ENCODE assay signal across 12 mouse cellular contexts in the genomic region with DNA sequence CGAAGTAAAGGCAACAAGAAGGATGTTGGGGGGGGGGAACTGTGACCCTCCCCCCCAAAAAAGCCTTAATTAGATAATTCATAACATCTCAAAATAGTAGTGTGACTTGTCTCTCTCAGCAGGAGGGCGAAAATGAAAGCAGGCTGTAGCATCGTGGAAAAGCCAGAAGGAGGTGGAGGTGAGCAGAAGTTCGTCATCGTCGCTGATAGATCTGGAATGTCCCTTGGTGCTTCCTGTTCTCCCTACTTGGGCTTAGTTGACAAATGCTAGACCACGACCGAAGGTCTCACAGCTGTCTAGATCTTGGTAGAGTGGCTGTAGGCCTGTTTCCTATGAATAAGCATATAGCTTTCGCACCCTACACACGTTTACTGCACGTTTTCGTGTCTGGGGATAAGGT. TPM values are rescaled to one million over a fixed set of nuclear protein-coding genes. Genes with fewer than 3 reads are reported as not detected.
DNase-seq lines count a peak whose midpoint lies in the region; ATAC-seq and TF ChIP-seq lines count a peak whose summit lies in the region.
"Had no signal": no experiment of that assay in that cellular context is flagged by ENCODE, and none has a peak within 500 bp of the region (broad histone marks: within the 10 kb centered on the region; RNA-seq: fewer than 3 reads in every experiment).

No protein-coding gene starts in this region.

- TF ChIP-seq CTCF in layer of hippocampus, adult 2 months (conservative IDR thresholded peaks at IDR 0.05) = 0 out of 2 replicates have a peak, but pooled peaks have one; percentile 17
- TF ChIP-seq CTCF in liver, embryonic 14.5 days (IDR thresholded peaks at IDR 0.05; ENCODE audit: low read depth) = no peak

- H3K9ac ChIP-seq in liver, embryonic 14.5 days (replicated peaks) = no peak overlapping the region

- H3K36me3 ChIP-seq in liver, embryonic 14.5 days (replicated peaks; ENCODE audit: control insufficient read depth, insufficient read depth, low read depth) = peaks cover 12% of the 10 kb centered on the region

- H3K9me3 ChIP-seq in liver, embryonic 14.5 days (ENCODE audit: control insufficient read depth, low read length) = no peaks in the 10 kb centered on the region
- H3K9me3 ChIP-seq: hindbrain, embryonic 12.5 days; midbrain, embryonic 13.5 days had no signal

- peaks cover 4 to 14% of the 10 kb centered on the region in 2 experiments for H3K4me1 ChIP-seq in liver, embryonic 14.5 days (replicated peaks; ENCODE audit: control insufficient read depth in 2 of 2, insufficient read depth in 2 of 2, low read length in 1 of 2)

- H3K4me2 ChIP-seq in liver, embryonic 14.5 days (ENCODE audit: low read depth) = peak overlapping the region; percentile 88

- WGBS in liver, embryonic 14.5 days (ENCODE audit: insufficient replicate concordance) = 65% methylated on average over 12 of the region's 12 CpGs

- TF ChIP-seq EP300 in liver, embryonic 14.5 days (IDR thresholded peaks at IDR 0.05; ENCODE audit: low read depth) = no peak

- no peak for ATAC-seq in liver, embryonic 14.5 days (ENCODE audit: insufficient read depth)
- ATAC-seq: midbrain, embryonic 13.5 days had no signal

- no peak overlapping the region for H3K4me3 ChIP-seq in layer of hippocampus, adult 2 months
- no peak overlapping the region for H3K4me3 ChIP-seq in liver, embryonic 14.5 days (ENCODE audit: insufficient read depth in 1 of 2, low read depth in 2 of 2, low read length in 2 of 2)

- no peak for DNase-seq in layer of hippocampus, adult 2 months (ENCODE audit: low spot score in 2 of 2)
- DNase-seq in layer of hippocampus, postnatal 36 days = no peak
- peak; percentile 81 for DNase-seq in CD4-positive, CD25-positive, alpha-beta regulatory T cell, adult 2 months (ENCODE audit: low read depth, low spot score)
- peak; percentile 64 for DNase-seq in T-cell, adult 2 months (ENCODE audit: low spot score)
- no peak for DNase-seq in liver, embryonic 14.5 days (ENCODE audit: low read depth in 3 of 3, low spot score in 3 of 3)
- no peak for DNase-seq in cerebellum, adult 9-11 months
- no peak for DNase-seq in retina, postnatal 1 day
- DNase-seq: adrenal gland, adult 2 months; cerebellum, adult 11 months; kidney, postnatal 36 days had no signal

- no peak overlapping the region for H3K27ac ChIP-seq in layer of hippocampus, adult 2 months
- H3K27ac ChIP-seq in liver, embryonic 14.5 days = no peak overlapping the region
- H3K27ac ChIP-seq: hindbrain, embryonic 12.5 days; midbrain, embryonic 13.5 days had no signal

- H3K27me3 ChIP-seq in liver, embryonic 14.5 days (ENCODE audit: control insufficient read depth, insufficient read depth, low read length) = no peaks in the 10 kb centered on the region
- H3K27me3 ChIP-seq: hindbrain, embryonic 12.5 days had no signal

RNA-seq across cellular contexts. Expression of a gene that starts 1.9 kb away (rescaled TPM):
- total RNA-seq in layer of hippocampus, adult 2 months (2021) = 10 to 100 TPM; 21.5 to 25.2 TPM
- 10 to 100 TPM; 23.2 TPM for total RNA-seq in layer of hippocampus, postnatal 36 days (2021)
- polyA plus RNA-seq in liver, embryonic 14.5 days (2012; rRNA removed) = 1.9 and 2.7 TPM in 2 replicates
- polyA plus RNA-seq in liver, embryonic 14.5 days (2014; fragmentation: Nextera tagmentation; extraction: Ambion mirVana) = 1.3 and 1.8 TPM in 2 replicates

Comparison
In these comparisons a context has a peak if more than half of its experiments do, and no peak if none do; other contexts are left out.
1. DNase-seq: peak in CD4-positive, CD25-positive, alpha-beta regulatory T cell, adult 2 months (single experiment) and T-cell, adult 2 months (single experiment); none in layer of hippocampus, adult 2 months (0 of 2), layer of hippocampus, postnatal 36 days (0 of 2), liver, embryonic 14.5 days (0 of 3), cerebellum, adult 9-11 months (single experiment) and retina, postnatal 1 day (single experiment).